Mouse (Mus musculus): ENCODE results near the gene Hcar1. TPM values are rescaled to one million over a fixed set of nuclear protein-coding genes. Genes with fewer than 3 reads are reported as not detected.

Hcar1 gene
- polyA plus RNA-seq, 1 experiment = not detected

DNA sequence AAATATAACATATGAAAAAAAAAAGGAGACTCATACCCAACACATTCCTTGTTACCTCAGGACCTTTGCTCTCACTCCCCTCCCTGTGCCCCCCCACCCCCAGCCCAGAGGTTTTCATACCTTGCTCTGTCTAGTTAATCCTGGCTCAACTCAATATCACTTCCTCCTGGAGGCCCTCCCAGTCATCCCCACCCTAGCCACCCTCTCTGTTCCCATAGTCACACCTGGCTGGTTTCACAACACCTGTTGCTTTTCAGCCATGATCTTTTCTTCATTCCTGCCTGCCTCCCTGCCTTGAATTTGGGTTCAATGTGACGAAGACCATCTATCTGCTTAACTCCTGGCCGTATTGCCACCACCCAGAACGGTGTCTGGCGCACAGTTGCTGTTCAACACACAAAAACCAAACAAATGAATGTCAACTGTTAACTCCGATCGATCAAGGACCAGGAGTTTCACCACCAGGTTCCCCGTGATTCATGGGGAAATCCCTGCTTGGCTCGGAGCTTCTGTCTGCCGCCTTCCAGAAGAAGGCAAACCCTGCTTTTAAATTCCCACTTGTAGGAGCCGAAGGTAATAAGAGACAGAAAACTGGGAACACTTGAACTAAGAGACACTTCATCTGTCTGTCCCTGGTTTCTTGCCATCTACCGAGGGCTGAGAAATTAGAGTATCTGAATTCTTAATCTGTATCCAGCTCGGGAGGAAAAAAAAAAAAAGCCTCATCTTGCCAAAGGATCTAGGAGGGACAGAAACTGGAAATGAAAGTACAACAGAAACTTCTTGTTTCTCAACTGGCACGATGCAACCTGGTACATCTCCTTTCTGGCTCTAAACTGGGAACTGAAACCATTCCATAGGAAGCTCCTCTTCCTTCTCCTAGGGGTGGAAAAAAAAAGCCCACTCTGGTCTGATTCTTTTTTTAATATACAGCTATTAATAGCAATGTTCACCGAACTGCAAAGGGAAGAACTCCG is 17.2 kb downstream of the Hcar1 start:
- 37% methylated on average over 15 of the region's 15 CpGs for WGBS
- no peak for TF ChIP-seq POLR2A (IDR thresholded peaks at IDR 0.05; ENCODE audit: borderline replicate concordance, control insufficient read depth, low read depth, low read length)
- Histone ChIP-seq H3K27ac (ENCODE audit: control insufficient read depth, insufficient read depth, low read depth, low read length, poor library complexity) (no peak overlapping the region), H3K4me3 (replicated peaks; ENCODE audit: control insufficient read depth, low read depth, low read length) (peak overlapping the region; percentile 38), H3K4me1 (ENCODE audit: control insufficient read depth, insufficient read depth, low read length) (peaks cover 9% of the 10 kb centered on the region)

DNA sequence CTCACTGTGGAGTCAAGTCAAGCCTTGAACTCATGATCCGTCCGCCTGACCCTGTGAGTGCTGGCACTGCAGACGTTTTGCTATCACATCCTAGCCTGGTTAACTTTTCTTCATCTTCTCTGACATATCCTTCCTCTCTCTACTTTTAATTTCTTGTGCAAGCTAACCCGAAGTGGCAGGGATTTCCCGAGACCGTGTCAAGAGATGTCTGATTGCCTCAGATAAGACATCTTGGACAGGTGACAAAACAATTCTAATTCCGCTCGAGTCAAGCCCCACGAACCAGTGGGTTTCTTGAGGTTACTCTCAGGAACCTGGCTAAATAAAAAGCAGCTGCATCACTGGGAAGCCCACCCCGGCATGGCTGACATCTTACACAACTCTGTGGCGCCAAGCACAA is 21.0 kb downstream of the Hcar1 start:
- Histone ChIP-seq H3K4me1 (ENCODE audit: control insufficient read depth, insufficient read depth, low read length) (peaks cover 2% of the 10 kb centered on the region; the same call in 1 of the 2 replicates), H3K27ac (ENCODE audit: control insufficient read depth, insufficient read depth, low read depth, low read length, poor library complexity) (no peak overlapping the region), H3K4me3 (replicated peaks; ENCODE audit: control insufficient read depth, low read depth, low read length) (no peak overlapping the region)
- TF ChIP-seq CTCF (IDR thresholded peaks at IDR 0.05; ENCODE audit: control insufficient read depth, insufficient read depth, low read length) (no peak), POLR2A (IDR thresholded peaks at IDR 0.05; ENCODE audit: borderline replicate concordance, control insufficient read depth, low read depth, low read length) (no peak)
- 7% methylated on average over 11 of the region's 11 CpGs for WGBS

DNA sequence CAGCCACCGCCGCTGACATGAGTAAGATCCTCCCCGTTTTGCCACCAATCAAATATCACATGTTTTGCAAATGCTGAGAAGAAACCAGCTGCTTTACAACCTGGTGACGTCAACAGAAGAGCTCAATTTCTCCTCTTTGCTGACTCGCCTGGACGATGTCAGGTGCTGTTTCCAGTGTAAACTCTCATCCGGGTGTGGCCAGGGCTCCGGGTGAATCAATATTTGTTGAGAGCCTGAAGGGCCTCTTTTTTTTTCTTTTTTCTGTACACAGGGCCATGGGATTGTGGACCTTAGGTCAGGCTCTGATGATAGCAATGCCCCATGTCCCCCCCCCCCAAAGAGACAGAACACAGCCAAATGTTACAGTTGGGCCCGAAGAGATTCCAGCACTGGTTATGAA is 25.3 kb downstream of the Hcar1 start:
- 90% methylated on average over 9 of the region's 9 CpGs for WGBS
- H3K4me1 ChIP-seq (ENCODE audit: control insufficient read depth, insufficient read depth, low read length) = no peaks in the 10 kb centered on the region; the same call in 1 of the 2 replicates

DNA sequence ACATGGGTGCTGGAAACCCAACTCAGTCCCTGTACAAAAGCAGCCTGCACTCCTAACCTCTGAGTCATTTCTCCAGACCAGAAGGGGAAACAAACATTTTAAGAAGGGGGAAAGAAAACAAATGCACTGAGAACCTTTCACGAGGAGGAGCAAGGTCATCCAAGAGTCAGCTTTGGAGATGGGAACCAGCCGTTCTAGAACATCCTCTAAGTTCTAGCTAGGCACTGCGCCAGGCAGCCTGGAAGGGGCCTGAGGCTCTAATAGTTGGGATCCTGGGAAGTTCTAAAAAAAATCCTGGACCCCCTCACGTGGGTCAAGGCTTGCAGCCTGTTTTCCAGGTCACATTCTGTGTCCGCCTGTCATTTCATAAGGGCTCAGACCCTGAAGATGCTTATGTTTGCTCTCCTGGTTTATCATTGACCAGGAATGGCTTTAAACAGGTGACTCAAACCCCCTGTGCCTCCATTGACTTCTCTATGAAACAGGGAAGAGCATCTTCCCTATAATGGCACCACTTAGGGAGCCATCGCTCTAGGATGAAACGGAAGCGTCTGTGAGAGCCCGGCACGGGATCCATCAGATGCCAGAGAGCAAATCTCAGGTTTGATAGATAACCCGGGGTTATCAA is 25.8 kb downstream of the Hcar1 start:
- H3K27ac ChIP-seq (ENCODE audit: control insufficient read depth, insufficient read depth, low read depth, low read length, poor library complexity) = no peak overlapping the region

More for the DNA sequence above, 25.3 kb downstream of the Hcar1 start:
- TF ChIP-seq POLR2A (IDR thresholded peaks at IDR 0.05; ENCODE audit: borderline replicate concordance, control insufficient read depth, low read depth, low read length) = no peak
- TF ChIP-seq CTCF (IDR thresholded peaks at IDR 0.05; ENCODE audit: control insufficient read depth, insufficient read depth, low read length) = no peak
- Histone ChIP-seq H3K4me3 (replicated peaks; ENCODE audit: control insufficient read depth, low read depth, low read length) (no peak overlapping the region), H3K27ac (ENCODE audit: control insufficient read depth, insufficient read depth, low read depth, low read length, poor library complexity) (no peak overlapping the region)

DNA sequence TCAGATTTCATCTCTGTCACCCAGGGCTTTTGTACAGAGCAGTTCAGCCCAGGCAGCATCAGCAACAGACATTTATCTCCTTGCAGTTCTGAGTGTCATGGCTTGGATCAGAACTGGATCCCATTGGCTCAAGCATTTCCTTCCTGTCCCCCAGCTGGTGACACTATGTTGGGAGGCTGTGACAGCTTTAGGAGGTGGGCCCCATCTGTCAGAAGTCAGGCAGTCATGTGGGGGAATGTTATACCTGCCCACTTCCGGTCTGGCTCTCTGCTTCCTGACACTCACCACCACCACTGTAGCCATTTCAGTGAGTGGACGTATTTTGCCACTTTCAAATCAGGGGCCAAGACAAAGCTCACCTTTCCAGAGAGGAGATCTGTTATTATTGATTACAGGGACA is 28.4 kb downstream of the Hcar1 start:
- Histone ChIP-seq H3K4me1 (ENCODE audit: control insufficient read depth, insufficient read depth, low read length) (no peaks in the 10 kb centered on the region; the same call in 1 of the 2 replicates), H3K27ac (ENCODE audit: control insufficient read depth, insufficient read depth, low read depth, low read length, poor library complexity) (no peak overlapping the region), H3K4me3 (replicated peaks; ENCODE audit: control insufficient read depth, low read depth, low read length) (no peak overlapping the region)
- TF ChIP-seq CTCF (IDR thresholded peaks at IDR 0.05; ENCODE audit: control insufficient read depth, insufficient read depth, low read length) (no peak), POLR2A (IDR thresholded peaks at IDR 0.05; ENCODE audit: borderline replicate concordance, control insufficient read depth, low read depth, low read length) (no peak)
- 2% methylated on average over 2 of the region's 2 CpGs for WGBS

More for the DNA sequence above, 25.8 kb downstream of the Hcar1 start:
- Histone ChIP-seq H3K4me1 (ENCODE audit: control insufficient read depth, insufficient read depth, low read length) (no peaks in the 10 kb centered on the region; the same call in 1 of the 2 replicates), H3K4me3 (replicated peaks; ENCODE audit: control insufficient read depth, low read depth, low read length) (no peak overlapping the region)
- 87% methylated on average over 11 of the region's 11 CpGs for WGBS
- TF ChIP-seq POLR2A (IDR thresholded peaks at IDR 0.05; ENCODE audit: borderline replicate concordance, control insufficient read depth, low read depth, low read length) (no peak), CTCF (IDR thresholded peaks at IDR 0.05; ENCODE audit: control insufficient read depth, insufficient read depth, low read length) (no peak)

DNA sequence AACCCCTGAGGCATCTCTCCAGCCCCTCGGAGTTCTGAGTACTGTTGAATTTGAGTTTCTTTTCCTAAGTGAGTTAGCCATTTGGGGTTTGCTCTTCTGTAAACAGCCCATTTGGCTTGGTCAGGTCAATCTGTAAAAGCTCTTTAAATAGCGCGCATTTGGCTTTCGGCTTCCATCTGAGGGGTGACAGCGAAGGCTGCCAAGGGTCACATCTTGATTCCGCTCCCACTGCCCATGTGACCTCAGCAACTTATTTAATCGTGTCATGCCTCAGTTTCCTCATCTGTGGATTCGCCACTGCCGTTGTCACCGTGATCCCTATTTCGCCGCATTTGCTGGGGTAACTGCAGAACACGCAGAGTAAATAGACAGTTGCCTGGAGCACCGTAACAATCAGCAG is 35.5 kb downstream of the Hcar1 start:
- no peaks in the 10 kb centered on the region; the same call in 1 of the 2 replicates for H3K4me1 ChIP-seq (ENCODE audit: control insufficient read depth, insufficient read depth, low read length)
- WGBS = 91% methylated on average over 14 of the region's 14 CpGs
- H3K27ac ChIP-seq (ENCODE audit: control insufficient read depth, insufficient read depth, low read depth, low read length, poor library complexity) = no peak overlapping the region
- no peak for TF ChIP-seq POLR2A (IDR thresholded peaks at IDR 0.05; ENCODE audit: borderline replicate concordance, control insufficient read depth, low read depth, low read length)
- no peak for TF ChIP-seq CTCF (IDR thresholded peaks at IDR 0.05; ENCODE audit: control insufficient read depth, insufficient read depth, low read length)
- no peak overlapping the region for H3K4me3 ChIP-seq (replicated peaks; ENCODE audit: control insufficient read depth, low read depth, low read length)

DNA sequence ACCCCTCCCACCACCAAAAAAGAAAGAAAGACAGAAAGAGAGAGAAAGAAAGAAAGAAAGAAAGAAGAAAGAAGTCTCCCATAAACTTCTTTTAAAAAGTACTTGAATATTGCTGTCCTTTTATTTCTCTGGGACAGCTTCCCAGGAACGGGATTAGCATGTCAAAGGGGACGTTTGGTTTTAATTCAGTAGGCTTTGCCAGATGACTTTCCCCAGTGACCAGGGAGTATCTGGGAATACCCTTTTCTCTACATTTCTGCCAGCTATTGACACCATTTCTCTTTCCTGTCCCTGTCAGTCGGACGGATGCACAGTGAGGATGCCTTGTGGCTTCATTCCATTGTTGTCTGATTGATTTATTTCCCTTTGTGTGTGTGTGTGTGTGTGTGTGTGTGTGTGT is 36.0 kb downstream of the Hcar1 start:
- Histone ChIP-seq H3K4me1 (ENCODE audit: control insufficient read depth, insufficient read depth, low read length) (no peaks in the 10 kb centered on the region; the same call in 1 of the 2 replicates), H3K27ac (ENCODE audit: control insufficient read depth, insufficient read depth, low read depth, low read length, poor library complexity) (no peak overlapping the region), H3K4me3 (replicated peaks; ENCODE audit: control insufficient read depth, low read depth, low read length) (no peak overlapping the region)
- TF ChIP-seq POLR2A (IDR thresholded peaks at IDR 0.05; ENCODE audit: borderline replicate concordance, control insufficient read depth, low read depth, low read length) (no peak), CTCF (IDR thresholded peaks at IDR 0.05; ENCODE audit: control insufficient read depth, insufficient read depth, low read length) (no peak)
- WGBS = 81% methylated on average over 4 of the region's 4 CpGs

DNA sequence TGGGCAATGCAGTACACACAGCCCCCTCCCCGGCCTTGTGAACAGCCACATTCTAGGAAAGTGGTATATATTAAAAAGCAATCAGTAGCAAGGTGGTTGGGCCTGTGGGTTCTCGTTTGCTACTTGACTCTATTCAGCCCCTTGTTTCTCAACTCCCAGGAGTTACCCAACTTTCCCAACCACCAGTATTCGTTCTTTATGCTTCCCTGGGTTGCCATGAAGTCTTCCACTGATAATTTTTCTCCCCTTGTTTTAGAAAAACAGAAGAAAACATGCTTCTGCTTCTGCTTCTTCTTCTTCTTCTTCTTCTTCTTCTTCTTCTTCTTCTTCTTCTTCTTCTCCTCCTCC is 36.9 kb downstream of the Hcar1 start:
- Histone ChIP-seq H3K4me1 (ENCODE audit: control insufficient read depth, insufficient read depth, low read length) (no peaks in the 10 kb centered on the region; the same call in 1 of the 2 replicates), H3K27ac (ENCODE audit: control insufficient read depth, insufficient read depth, low read depth, low read length, poor library complexity) (no peak overlapping the region), H3K4me3 (replicated peaks; ENCODE audit: control insufficient read depth, low read depth, low read length) (no peak overlapping the region)
- WGBS = 25% methylated on average over 3 of the region's 3 CpGs
- TF ChIP-seq CTCF (IDR thresholded peaks at IDR 0.05; ENCODE audit: control insufficient read depth, insufficient read depth, low read length) = no peak
- no peak for TF ChIP-seq POLR2A (IDR thresholded peaks at IDR 0.05; ENCODE audit: borderline replicate concordance, control insufficient read depth, low read depth, low read length)
